Mouse (Mus musculus) embryonic facial prominence, embryonic 10.5 days (tissue): ENCODE results near the gene Tm4sf5. TPM values are rescaled to one million over a fixed set of nuclear protein-coding genes. Genes with fewer than 3 reads are reported as not detected.

Source experiments
- DNase-seq: peaks from one replicate; pipeline ENCODE4 v3.0.0-alpha.2; 2017; ENCODE audit warnings: low spot score
- H3K27ac ChIP-seq: fragments of 300-500 bp; sonication (generic); replicated peaks from 2 replicates; pipeline ENCODE4 v1.5.1; 2016; ENCODE audit warnings: mild to moderate bottlenecking
- H3K27me3 ChIP-seq: fragments of 300-500 bp; sonication (generic); replicated peaks from 2 replicates; pipeline ENCODE4 v1.6.1; 2016; ENCODE audit warnings: low read depth, mild to moderate bottlenecking; ENCODE audit not compliant: poor library complexity, severe bottlenecking
- H3K36me3 ChIP-seq: fragments of 300-500 bp; sonication (generic); replicated peaks from 2 replicates; pipeline ENCODE4 v1.6.1; 2016; ENCODE audit warnings: mild to moderate bottlenecking, moderate library complexity
- H3K4me1 ChIP-seq: fragments of 300-500 bp; sonication (generic); 2 replicates; pipeline ENCODE4 v1.6.1; 2016
- H3K4me3 ChIP-seq: fragments of 300-500 bp; sonication (generic); 2 replicates; pipeline ENCODE4 v1.5.1; 2016; ENCODE audit warnings: mild to moderate bottlenecking, moderate library complexity
- H3K9me3 ChIP-seq: fragments of 300-500 bp; sonication (generic); 2 replicates; pipeline ENCODE4 v1.6.1; 2016; ENCODE audit warnings: mild to moderate bottlenecking
- WGBS: fragments of 180-500 bp; shearing (Covaris S2); methylation state at CpG from one replicate; pipeline ENCODE4 v1.1.7; 2016; 5-methylcytosine and 5-hydroxymethylcytosine counted together
- polyA plus RNA-seq: library from polyadenylated mRNA; unstranded; fragments of >200 nt; fragmentation: Nextera tagmentation; extraction: Ambion mirVana; gene quantifications from 2 replicates; pipeline ENCODE4 v1.2.1, GENCODE M21; 2016

Tm4sf5 gene
- polyA plus RNA-seq, 1 experiment from 2014 or later, result 0.77 TPM

DNA sequence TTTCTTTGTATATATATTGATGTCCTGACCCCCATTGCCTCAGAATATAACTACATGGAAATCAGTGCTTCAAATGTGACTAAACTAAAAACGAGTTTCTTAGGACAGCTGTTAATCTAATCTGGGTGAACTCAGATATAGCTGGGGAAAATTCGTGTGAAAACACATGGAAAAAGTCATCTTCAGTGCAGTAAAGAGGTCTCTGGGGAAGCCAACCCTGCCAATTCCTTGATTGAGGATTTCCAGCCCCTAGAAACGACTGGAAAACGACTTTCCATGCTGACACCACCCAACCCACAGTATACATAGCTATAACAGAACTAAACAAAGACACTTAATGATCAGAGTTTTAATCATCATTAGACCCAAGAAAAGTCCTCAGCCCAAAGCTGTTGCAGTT is 17.2 kb upstream of the Tm4sf5 start:
- Histone ChIP-seq H3K9me3 (no peaks in the 10 kb centered on the region), H3K4me1 (no peaks in the 10 kb centered on the region), H3K36me3 (no peaks in the 10 kb centered on the region), H3K4me3 (no peak overlapping the region), H3K27me3 (no peaks in the 10 kb centered on the region), H3K27ac (no peak overlapping the region)
- DNase-seq, result no peak
- WGBS, result 56% methylated on average over 4 of the region's 4 CpGs

DNA sequence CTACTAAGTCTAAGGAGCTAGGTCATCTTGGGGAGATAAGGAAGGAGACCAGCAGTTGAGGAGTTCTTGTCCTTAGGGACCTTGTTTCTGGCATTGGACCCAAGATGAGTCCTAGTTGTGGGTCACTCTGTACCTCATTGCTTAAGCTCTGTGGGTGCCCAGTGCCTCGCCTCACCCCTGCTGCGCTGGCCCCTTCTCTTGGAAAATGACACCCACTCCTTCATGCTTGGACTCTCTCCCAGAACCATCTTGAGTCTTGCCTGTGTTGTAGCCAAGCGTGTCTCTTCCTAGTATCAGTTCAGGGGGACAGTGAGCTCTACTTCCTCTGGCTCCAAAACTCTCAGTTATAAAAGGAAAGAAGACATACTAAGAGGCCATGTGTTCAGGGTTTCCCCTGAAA is 15.9 kb upstream of the Tm4sf5 start:
- DNase-seq, result no peak
- H3K9me3 ChIP-seq, result no peaks in the 10 kb centered on the region
- H3K27me3 ChIP-seq, result no peaks in the 10 kb centered on the region
- H3K27ac ChIP-seq, result no peak overlapping the region
- no peaks in the 10 kb centered on the region for H3K4me1 ChIP-seq
- H3K36me3 ChIP-seq, result no peaks in the 10 kb centered on the region
- no peak overlapping the region for H3K4me3 ChIP-seq
- WGBS, result 88% methylated on average over 3 of the region's 3 CpGs

DNA sequence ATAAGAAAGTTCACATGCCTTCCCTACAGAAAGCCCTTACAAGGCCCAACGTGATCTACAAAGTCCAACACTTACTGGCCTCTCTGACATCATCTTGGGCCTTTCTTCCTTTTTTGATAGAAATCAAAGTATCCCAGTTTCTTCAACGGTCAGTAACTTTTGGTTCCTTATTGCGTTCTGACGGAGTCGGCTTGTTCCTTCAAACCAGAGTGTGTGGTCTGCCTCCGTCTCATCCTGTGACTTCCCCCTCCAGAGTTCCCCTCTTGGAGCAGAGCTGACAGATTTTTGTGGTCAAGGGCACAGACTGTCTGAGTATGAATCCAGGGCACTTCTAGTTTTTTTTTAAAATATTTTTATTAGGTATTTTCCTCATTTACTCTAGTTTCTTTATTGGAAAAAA is 15.4 kb upstream of the Tm4sf5 start:
- no peak for DNase-seq
- no peaks in the 10 kb centered on the region for H3K36me3 ChIP-seq
- H3K4me3 ChIP-seq, result no peak overlapping the region
- H3K9me3 ChIP-seq, result no peaks in the 10 kb centered on the region
- H3K27me3 ChIP-seq, result no peaks in the 10 kb centered on the region
- WGBS, result 85% methylated on average over 6 of the region's 6 CpGs
- no peaks in the 10 kb centered on the region for H3K4me1 ChIP-seq
- no peak overlapping the region for H3K27ac ChIP-seq

DNA sequence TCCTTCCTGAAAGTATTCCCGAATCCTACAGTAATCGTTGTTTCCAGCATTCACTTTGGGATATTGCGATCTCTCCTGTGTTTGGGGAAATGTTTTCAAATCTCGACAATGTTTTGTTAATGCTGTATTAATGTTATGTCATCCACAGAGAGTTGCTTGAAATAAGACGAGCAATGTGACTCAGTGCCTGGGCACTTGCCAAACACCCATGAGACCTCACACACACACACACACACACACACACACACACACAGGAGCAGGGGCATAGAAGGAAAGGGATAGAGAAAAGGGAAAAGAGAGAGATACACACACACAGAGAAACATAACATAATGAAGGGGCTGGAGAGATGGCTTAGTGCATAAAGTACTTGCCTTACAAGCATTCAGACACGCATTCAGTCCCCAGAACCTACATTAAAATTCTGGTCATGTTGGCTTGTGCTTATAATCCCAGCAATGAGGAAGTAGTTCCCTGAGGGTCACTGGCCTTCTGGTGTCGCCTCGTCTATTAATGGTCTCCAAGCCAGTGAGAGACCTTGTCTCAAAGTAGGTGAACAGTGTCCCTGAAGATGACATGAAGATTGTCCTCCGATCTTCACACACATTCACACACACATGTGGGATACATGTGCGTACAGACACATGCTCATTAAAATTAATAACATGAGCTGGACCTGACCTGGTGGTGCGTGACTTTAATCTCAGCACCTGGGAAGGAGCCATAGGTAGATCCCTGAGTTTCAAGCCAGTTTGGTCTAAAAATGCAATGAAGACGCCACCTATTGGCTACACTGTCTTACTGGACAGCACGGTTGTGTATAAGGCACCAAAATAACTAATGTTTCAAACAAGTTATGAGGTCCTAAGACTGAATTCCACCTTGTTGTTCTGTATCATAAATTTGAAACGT is 5.2 kb upstream of the Tm4sf5 start:
- Histone ChIP-seq H3K4me3 (no peak overlapping the region), H3K9me3 (no peaks in the 10 kb centered on the region), H3K27me3 (no peaks in the 10 kb centered on the region), H3K27ac (no peak overlapping the region), H3K36me3 (no peaks in the 10 kb centered on the region), H3K4me1 (no peaks in the 10 kb centered on the region)
- no peak for DNase-seq
- WGBS, result 77% methylated on average over 14 of the region's 14 CpGs

DNA sequence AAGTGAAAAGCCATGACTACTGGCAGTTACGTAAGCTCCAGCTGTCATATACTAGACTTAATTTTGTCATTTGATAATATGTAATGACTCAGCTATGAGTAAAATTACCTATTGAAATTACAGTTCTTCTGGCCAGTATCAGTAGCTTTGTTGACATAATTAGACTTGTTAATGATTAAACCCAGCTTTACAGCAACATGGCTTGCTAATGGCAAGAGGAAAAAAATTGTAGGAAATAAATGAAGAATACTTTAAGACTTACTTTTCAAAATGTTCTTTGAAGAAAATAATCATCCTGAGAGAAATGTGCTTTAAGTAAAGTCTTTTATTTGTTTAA is 4.6 kb upstream of the Tm4sf5 start:
- H3K4me1 ChIP-seq, result no peaks in the 10 kb centered on the region
- no peaks in the 10 kb centered on the region for H3K9me3 ChIP-seq
- no peak for DNase-seq
- no peak overlapping the region for H3K27ac ChIP-seq
- no peak overlapping the region for H3K4me3 ChIP-seq
- no peaks in the 10 kb centered on the region for H3K27me3 ChIP-seq
- H3K36me3 ChIP-seq, result no peaks in the 10 kb centered on the region
- WGBS, result 90% methylated on average over 1 of the region's 1 CpGs

DNA sequence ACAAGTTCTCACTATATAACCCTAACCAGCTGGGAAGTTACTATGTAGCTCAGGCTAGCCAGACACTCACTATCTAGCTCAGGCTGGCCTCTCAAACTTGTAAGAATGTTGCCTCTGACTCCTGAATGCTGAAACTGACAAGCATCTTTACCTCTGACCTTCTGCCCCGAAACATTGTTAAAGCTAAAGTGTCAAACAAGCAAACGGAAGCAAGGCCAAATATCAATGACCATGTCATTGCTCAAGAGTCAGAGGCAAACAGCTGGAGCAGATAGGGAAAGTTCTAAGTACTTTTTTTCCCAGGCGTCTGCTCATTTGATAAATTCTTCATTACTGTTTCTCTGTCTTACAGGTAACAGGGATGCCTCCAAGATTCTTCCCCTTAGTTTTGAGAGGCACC is 3.0 kb upstream of the Tm4sf5 start:
- WGBS, result 69% methylated on average over 3 of the region's 3 CpGs
- H3K4me3 ChIP-seq, result no peak overlapping the region
- no peak overlapping the region for H3K27ac ChIP-seq
- no peaks in the 10 kb centered on the region for H3K9me3 ChIP-seq
- DNase-seq, result no peak
- no peaks in the 10 kb centered on the region for H3K27me3 ChIP-seq
- no peaks in the 10 kb centered on the region for H3K4me1 ChIP-seq
- H3K36me3 ChIP-seq, result no peaks in the 10 kb centered on the region

DNA sequence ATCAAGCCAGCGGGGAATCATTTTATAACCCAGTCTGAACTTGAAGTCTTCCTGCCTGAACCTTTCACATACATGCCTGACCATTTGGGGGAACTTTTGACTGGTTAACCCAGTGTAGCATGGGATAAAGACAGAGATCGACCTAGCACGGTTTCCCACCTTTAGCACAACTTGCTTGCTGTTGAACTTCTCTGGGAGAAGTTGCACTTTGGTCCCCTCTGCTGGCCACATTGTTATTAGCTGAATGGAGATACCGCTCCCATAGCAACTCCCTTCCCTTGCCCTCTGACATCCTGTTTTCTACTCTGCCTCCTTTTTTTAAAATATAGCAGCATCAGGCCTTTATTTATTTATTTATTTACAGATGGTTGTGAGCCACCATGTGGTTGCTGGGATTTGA is 1.3 kb downstream of the Tm4sf5 start:
- Histone ChIP-seq H3K27ac (no peak overlapping the region), H3K4me1 (peaks cover 19% of the 10 kb centered on the region), H3K27me3 (peaks cover 17% of the 10 kb centered on the region), H3K9me3 (no peaks in the 10 kb centered on the region), H3K4me3 (no peak overlapping the region), H3K36me3 (no peaks in the 10 kb centered on the region)
- peak; percentile 63 for DNase-seq
- WGBS, result 28% methylated on average over 4 of the region's 4 CpGs

DNA sequence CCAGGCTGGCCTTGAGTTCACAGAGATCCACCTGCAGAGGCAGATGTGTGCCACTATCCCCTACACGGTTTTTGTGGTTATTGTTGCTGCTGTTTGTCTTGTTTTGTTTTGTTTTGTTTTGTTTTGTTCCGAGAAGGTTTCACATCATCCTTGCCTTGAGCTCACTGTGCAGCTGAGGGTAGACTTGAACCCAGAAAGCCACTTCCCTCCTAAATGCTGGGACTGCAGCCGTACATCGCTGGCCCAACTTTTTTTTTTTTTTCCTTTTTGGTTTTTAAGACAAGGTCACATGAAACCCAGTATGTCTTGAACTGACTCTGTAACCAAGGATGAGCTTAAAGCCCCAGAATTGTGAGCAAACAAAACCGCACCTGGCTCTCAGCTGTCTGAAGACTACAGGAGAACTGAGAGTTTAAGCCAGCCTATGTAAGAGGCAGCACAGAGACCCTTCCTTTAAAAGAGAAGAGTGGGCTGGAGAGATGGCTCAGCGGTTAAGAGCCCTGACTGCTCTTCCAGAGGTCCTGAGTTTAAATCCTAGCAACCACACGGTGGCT is 2.0 kb downstream of the Tm4sf5 start:
- WGBS, result 75% methylated on average over 7 of the region's 7 CpGs
- no peaks in the 10 kb centered on the region for H3K36me3 ChIP-seq
- peaks cover 21% of the 10 kb centered on the region for H3K4me1 ChIP-seq
- no peaks in the 10 kb centered on the region for H3K9me3 ChIP-seq
- H3K27ac ChIP-seq, result no peak overlapping the region
- peaks cover 17% of the 10 kb centered on the region for H3K27me3 ChIP-seq
- no peak overlapping the region for H3K4me3 ChIP-seq
- DNase-seq, result no peak

DNA sequence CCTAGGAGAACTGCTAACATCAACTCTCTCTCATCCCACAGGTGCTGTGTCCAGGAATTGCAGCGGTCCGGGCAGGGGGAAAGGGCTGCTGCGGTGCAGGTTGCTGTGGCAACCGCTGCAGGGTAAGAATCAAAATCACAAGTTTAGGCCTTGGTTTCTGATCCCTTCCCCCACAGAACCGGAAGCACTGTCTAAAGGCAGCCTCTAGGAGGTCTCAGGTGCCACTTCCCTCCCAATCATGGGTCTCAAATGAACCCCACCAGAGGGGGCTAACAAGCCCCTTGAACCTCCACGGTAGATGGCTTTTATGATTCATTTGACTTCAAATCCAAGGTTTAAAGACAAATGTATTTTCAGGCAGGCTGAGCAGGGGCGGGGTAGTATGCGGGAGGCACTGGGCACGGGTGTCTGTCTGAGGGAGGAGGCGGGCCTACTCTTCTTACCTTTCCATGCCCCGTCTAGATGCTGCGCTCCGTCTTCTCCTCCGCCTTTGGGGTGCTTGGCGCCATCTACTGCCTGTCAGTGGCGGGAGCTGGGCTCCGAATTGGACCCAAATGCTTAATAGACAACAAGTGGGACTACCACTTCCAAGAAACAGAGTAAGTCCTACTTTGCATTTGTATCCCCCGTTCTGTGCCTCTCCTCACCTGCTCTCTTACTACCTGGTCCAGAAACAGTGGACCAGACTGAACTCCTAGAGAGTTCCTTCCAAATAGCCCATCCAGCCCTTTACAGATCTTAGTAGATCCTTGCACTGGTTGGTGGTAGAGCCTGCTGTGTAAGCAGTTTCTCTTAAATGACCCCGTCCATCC is 4.9 kb downstream of the Tm4sf5 start:
- Histone ChIP-seq H3K27me3 (peaks cover 20% of the 10 kb centered on the region), H3K4me3 (peak overlapping the region; percentile 41), H3K36me3 (no peaks in the 10 kb centered on the region), H3K27ac (no peak overlapping the region), H3K9me3 (no peaks in the 10 kb centered on the region), H3K4me1 (peaks cover 35% of the 10 kb centered on the region)
- 9% methylated on average over 19 of the region's 19 CpGs for WGBS
- DNase-seq, result peak; percentile 71

DNA sequence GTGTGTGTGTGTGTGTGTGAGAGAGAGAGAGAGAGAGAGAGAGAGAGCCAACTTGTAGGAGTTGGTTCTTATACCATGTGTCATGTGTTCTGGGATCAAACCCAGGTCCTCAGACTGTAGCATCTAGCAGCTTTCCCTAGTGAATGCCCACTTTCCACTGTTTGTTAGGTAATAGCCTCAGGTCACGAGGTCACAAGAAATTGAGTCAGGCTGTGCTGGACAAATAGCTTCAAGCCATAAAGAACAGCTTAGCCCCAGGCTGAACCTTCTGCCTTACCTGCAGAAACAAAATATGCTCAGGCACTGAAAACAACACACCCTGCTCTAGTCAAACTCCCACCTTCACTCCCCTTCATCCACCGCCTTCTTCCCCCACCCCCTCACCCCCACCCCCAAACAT is 6.2 kb downstream of the Tm4sf5 start:
- Histone ChIP-seq H3K36me3 (no peaks in the 10 kb centered on the region), H3K9me3 (no peaks in the 10 kb centered on the region), H3K4me3 (no peak overlapping the region), H3K4me1 (peaks cover 35% of the 10 kb centered on the region), H3K27me3 (peaks cover 20% of the 10 kb centered on the region), H3K27ac (no peak overlapping the region)
- no peak for DNase-seq
- WGBS, result 65% methylated on average over 2 of the region's 2 CpGs

DNA sequence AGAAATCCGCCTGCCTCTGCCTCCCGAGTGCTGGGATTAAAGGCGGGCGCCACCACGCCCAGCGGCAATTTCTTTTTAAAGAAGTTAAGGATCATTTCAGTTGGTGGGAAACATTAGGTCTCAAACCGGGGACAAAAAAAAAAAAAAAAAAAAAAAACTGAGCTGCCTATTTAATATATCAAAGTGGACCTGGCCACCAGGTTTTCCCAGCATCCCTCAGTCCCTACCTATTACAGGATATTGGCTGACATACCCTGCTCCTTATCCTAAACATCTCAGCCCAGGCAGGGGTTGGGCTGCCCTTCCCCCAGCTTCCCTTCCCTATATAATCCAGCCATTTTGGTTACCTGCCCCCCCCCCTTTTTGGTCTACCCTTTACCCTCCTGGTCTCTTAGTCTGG is 6.8 kb downstream of the Tm4sf5 start:
- Histone ChIP-seq H3K27me3 (peaks cover 20% of the 10 kb centered on the region), H3K4me1 (peaks cover 35% of the 10 kb centered on the region), H3K27ac (no peak overlapping the region), H3K36me3 (no peaks in the 10 kb centered on the region), H3K4me3 (no peak overlapping the region), H3K9me3 (no peaks in the 10 kb centered on the region)
- 91% methylated on average over 7 of the region's 7 CpGs for WGBS
- DNase-seq, result no peak

DNA sequence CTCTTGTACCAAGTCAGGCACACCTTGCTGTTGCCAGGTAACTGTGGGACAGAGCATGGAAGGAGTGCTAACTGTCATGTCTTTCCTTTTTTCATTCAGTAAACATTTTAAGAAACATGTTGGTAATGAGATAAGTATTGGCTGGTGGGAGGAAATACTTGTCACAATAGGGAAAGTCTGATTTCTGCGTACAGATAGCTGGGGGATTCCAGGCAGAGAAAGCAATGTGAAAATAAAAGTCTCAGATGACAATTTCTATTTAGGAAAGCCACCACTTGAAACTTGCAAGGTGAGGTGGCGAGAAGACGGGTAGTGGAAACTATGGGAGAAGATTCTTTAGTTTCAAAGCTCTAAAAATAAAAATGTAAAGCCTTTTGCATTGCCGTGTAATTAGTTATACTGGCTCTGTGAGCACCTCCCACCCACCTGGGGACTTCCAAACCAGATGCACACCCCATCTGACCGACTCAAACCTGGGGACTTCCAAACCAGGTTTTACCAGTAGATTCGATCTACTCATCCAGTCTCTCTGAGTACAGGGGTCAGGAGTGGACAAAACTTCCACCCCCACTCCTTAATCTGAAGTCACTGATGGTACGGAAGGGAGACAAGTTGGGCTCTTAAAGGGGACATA is 7.8 kb downstream of the Tm4sf5 start:
- DNase-seq, result no peak
- 73% methylated on average over 7 of the region's 7 CpGs for WGBS
- Histone ChIP-seq H3K4me1 (peaks cover 35% of the 10 kb centered on the region), H3K27ac (no peak overlapping the region), H3K9me3 (no peaks in the 10 kb centered on the region), H3K36me3 (no peaks in the 10 kb centered on the region), H3K4me3 (no peak overlapping the region), H3K27me3 (peaks cover 20% of the 10 kb centered on the region)
